Mouse (Mus musculus): Measurements from ENCODE around the gene Rcn3.

The Rcn3 gene

GRCm38 (mm10) chr7:45124224-45125143, 32.5 kb upstream of the Rcn3 start, which contains the start of gene Rps11:
Gene Rps11 (minus strand): TSS chr7:45124439.
- 1% methylated on average over 59 of the region's 59 CpGs for WGBS

GRCm38 (mm10) chr7:45123186-45123570, 31.2 kb upstream of the Rcn3 start:
- WGBS: 16% methylated on average over 12 of the region's 12 CpGs

GRCm38 (mm10) chr7:45122561-45123185, 30.7 kb upstream of the Rcn3 start:
- WGBS: 70% methylated on average over 15 of the region's 15 CpGs

GRCm38 (mm10) chr7:45121404-45121803, 29.4 kb upstream of the Rcn3 start:
- 52% methylated on average over 8 of the region's 8 CpGs for WGBS

GRCm38 (mm10) chr7:45119780-45120709, 28.0 kb upstream of the Rcn3 start:
- 73% methylated on average over 5 of the region's 5 CpGs for WGBS

- 94% methylated on average over 6 of the region's 6 CpGs for WGBS
Observed at GRCm38 (mm10) chr7:45118336-45118735, 26.3 kb upstream of the Rcn3 start.

GRCm38 (mm10) chr7:45117566-45117965, 25.5 kb upstream of the Rcn3 start:
- 78% methylated on average over 8 of the region's 8 CpGs for WGBS

- WGBS: 92% methylated on average over 2 of the region's 2 CpGs
Observed at GRCm38 (mm10) chr7:45113476-45113875, 21.5 kb upstream of the Rcn3 start.

GRCm38 (mm10) chr7:45112529-45112928, 20.5 kb upstream of the Rcn3 start:
- WGBS: 91% methylated on average over 3 of the region's 3 CpGs

- 81% methylated on average over 2 of the region's 2 CpGs for WGBS
Observed at GRCm38 (mm10) chr7:45111940-45112339, 19.9 kb upstream of the Rcn3 start.

- WGBS: 93% methylated on average over 4 of the region's 4 CpGs
Observed at GRCm38 (mm10) chr7:45110089-45110488, 18.1 kb upstream of the Rcn3 start.

GRCm38 (mm10) chr7:45107052-45107645, 15.1 kb upstream of the Rcn3 start:
- 68% methylated on average over 5 of the region's 5 CpGs for WGBS

- WGBS: 74% methylated on average over 6 of the region's 6 CpGs
Observed at GRCm38 (mm10) chr7:45106441-45106840, 14.4 kb upstream of the Rcn3 start.

- 84% methylated on average over 8 of the region's 8 CpGs for WGBS
Observed at GRCm38 (mm10) chr7:45105491-45105890, 13.5 kb upstream of the Rcn3 start.

- WGBS: 91% methylated on average over 5 of the region's 5 CpGs
Observed at GRCm38 (mm10) chr7:45104941-45105340, 12.9 kb upstream of the Rcn3 start.

- WGBS: 47% methylated on average over 7 of the region's 7 CpGs
Observed at GRCm38 (mm10) chr7:45103652-45104180, 11.7 kb upstream of the Rcn3 start, which contains the start of gene Fcgrt. Gene Fcgrt (minus strand): TSS chr7:45103851.

GRCm38 (mm10) chr7:45102940-45103585, 11.0 kb upstream of the Rcn3 start:
- 72% methylated on average over 9 of the region's 9 CpGs for WGBS

GRCm38 (mm10) chr7:45102441-45102840, 10.4 kb upstream of the Rcn3 start:
- 82% methylated on average over 11 of the region's 11 CpGs for WGBS

GRCm38 (mm10) chr7:45100046-45100445, 8.0 kb upstream of the Rcn3 start:
- 95% methylated on average over 6 of the region's 6 CpGs for WGBS

- 88% methylated on average over 8 of the region's 8 CpGs for WGBS
Observed at GRCm38 (mm10) chr7:45098541-45099240, 6.7 kb upstream of the Rcn3 start.

Data from cerebral cortex, adult 2 months (tissue).